Mouse (Mus musculus): ENCODE results near the gene Olfr1255. TPM values are rescaled to one million over a fixed set of nuclear protein-coding genes. Genes with fewer than 3 reads are reported as not detected.
A peak's percentile ranks its signal among the peaks of the same experiment; 100 is the strongest.

Olfr1255 gene
- polyA plus RNA-seq (2015; fragmentation: Nextera tagmentation; extraction: Ambion mirVana), result not detected in 2 replicates

GRCm38 (mm10) chr2:89811751-89812150 is at the start of gene Olfr1255:
Gene Olfr1255 (plus strand): TSS chr2:89812051.
- H3K4me2 ChIP-seq (replicated peaks; ENCODE audit: low read depth), result no peak within 1 kb of the TSS
- H3K36me3 ChIP-seq (ENCODE audit: control insufficient read depth, insufficient read depth, low read length), result no peaks in the 10 kb centered on the region
- WGBS, result 66% methylated on average over 3 of the region's 3 CpGs
- no peaks in the 10 kb centered on the region for H3K27me3 ChIP-seq (ENCODE audit: control insufficient read depth, insufficient read depth, low read length)
- no peak within 1 kb of the TSS for H3K4me3 ChIP-seq (ENCODE audit: low read depth, low read length)
- no peak within 1 kb of the TSS for H3K9ac ChIP-seq (ENCODE audit: low read length)
- H3K9me3 ChIP-seq (ENCODE audit: control insufficient read depth, low read length), result no peaks in the 10 kb centered on the region
- TF ChIP-seq EP300 (optimal IDR thresholded peaks at IDR 0.05), result no peak
- no peak for ATAC-seq (ENCODE audit: low FRiP score, low TSS enrichment)
- H3K27ac ChIP-seq (replicated peaks), result no peak within 1 kb of the TSS
- no peak for DNase-seq (ENCODE audit: low spot score)
- H3K4me1 ChIP-seq (replicated peaks; ENCODE audit: control insufficient read depth, insufficient read depth), result no peaks in the 10 kb centered on the region

GRCm38 (mm10) chr2:89793519-89793918 is 18.3 kb upstream of the Olfr1255 start, which contains the start of gene Olfr1254:
Gene Olfr1254 (minus strand): TSS chr2:89793619.
- TF ChIP-seq EP300 (optimal IDR thresholded peaks at IDR 0.05) (no peak), CTCF (IDR thresholded peaks at IDR 0.05; ENCODE audit: low read depth) (no peak)
- Histone ChIP-seq H3K4me3 (ENCODE audit: low read depth, low read length) (no peak within 1 kb of the TSS), H3K27me3 (ENCODE audit: control insufficient read depth, insufficient read depth, low read length) (no peaks in the 10 kb centered on the region), H3K9ac (ENCODE audit: low read length) (no peak within 1 kb of the TSS), H3K4me2 (replicated peaks; ENCODE audit: low read depth) (no peak within 1 kb of the TSS), H3K36me3 (ENCODE audit: control insufficient read depth, insufficient read depth, low read length) (no peaks in the 10 kb centered on the region), H3K9me3 (ENCODE audit: control insufficient read depth, low read length) (no peaks in the 10 kb centered on the region), H3K27ac (replicated peaks) (no peak within 1 kb of the TSS), H3K4me1 (replicated peaks; ENCODE audit: control insufficient read depth, insufficient read depth) (no peaks in the 10 kb centered on the region)
- DNase-seq (ENCODE audit: low spot score) (no peak), ATAC-seq (ENCODE audit: low FRiP score, low TSS enrichment) (no peak)

DNA sequence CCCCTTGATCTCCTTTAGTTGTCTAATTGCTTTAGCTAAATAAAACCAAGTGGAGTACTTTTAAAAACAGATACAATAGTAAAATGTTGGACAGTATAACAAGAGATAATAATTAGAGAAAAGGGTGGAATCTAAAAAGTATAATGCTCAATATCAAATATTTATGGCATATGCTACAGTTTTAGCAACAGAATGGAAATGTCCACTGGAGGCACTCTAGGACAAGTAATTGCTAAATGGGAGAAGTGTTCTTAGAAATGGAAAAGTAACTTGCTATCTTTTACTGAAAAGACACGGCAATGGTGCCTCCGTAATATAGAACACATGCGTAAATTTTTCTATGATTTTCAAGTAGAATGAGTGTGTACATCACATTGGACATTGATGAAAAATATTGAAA is 12.3 kb upstream of the Olfr1255 start:
- H3K36me3 ChIP-seq (ENCODE audit: control insufficient read depth, insufficient read depth, low read length), result no peaks in the 10 kb centered on the region
- ATAC-seq (ENCODE audit: low FRiP score, low TSS enrichment) (no peak), DNase-seq (ENCODE audit: low spot score) (no peak)
- WGBS, result 87% methylated on average over 3 of the region's 3 CpGs
- TF ChIP-seq CTCF (IDR thresholded peaks at IDR 0.05; ENCODE audit: low read depth), result peak; percentile 30; the same call in 1 of the 2 replicates
- no peak for TF ChIP-seq EP300 (optimal IDR thresholded peaks at IDR 0.05)
- H3K9ac ChIP-seq (ENCODE audit: low read length), result no peak overlapping the region
- H3K4me2 ChIP-seq (replicated peaks; ENCODE audit: low read depth), result no peak overlapping the region
- H3K4me3 ChIP-seq (ENCODE audit: low read depth, low read length), result no peak overlapping the region
- H3K9me3 ChIP-seq (ENCODE audit: control insufficient read depth, low read length), result no peaks in the 10 kb centered on the region
- H3K4me1 ChIP-seq (replicated peaks; ENCODE audit: control insufficient read depth, insufficient read depth), result no peaks in the 10 kb centered on the region
- no peaks in the 10 kb centered on the region for H3K27me3 ChIP-seq (ENCODE audit: control insufficient read depth, insufficient read depth, low read length)
- H3K27ac ChIP-seq (replicated peaks), result no peak overlapping the region

DNA sequence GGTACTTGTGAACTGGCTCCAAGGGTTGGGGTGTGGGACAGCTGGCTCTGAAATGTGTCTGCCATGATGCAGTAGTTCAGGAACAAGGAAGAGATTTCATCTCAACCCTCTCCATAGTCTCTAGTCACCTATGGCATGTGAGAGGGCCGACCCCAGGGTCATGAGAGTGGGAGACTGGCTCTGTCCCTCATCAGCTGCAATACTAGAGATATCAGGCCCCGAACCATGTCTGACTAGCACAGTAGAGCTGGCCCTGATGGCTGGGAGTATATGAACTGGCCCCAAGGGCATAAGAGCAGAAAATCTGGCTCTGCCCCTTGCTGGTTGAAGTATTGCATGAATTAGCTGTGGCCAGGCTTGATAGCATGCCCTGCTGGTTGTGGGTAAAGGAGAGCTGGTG is 1.1 kb upstream of the Olfr1255 start:
- H3K9ac ChIP-seq (ENCODE audit: low read length), result no peak overlapping the region
- ATAC-seq (ENCODE audit: low FRiP score, low TSS enrichment) (no peak), DNase-seq (ENCODE audit: low spot score) (no peak)
- no peak overlapping the region for H3K27ac ChIP-seq (replicated peaks)
- H3K27me3 ChIP-seq (ENCODE audit: control insufficient read depth, insufficient read depth, low read length), result no peaks in the 10 kb centered on the region
- TF ChIP-seq EP300 (optimal IDR thresholded peaks at IDR 0.05) (no peak), CTCF (IDR thresholded peaks at IDR 0.05; ENCODE audit: low read depth) (no peak)
- H3K9me3 ChIP-seq (ENCODE audit: control insufficient read depth, low read length), result no peaks in the 10 kb centered on the region
- WGBS, result 60% methylated on average over 2 of the region's 2 CpGs
- no peaks in the 10 kb centered on the region for H3K4me1 ChIP-seq (replicated peaks; ENCODE audit: control insufficient read depth, insufficient read depth)
- H3K36me3 ChIP-seq (ENCODE audit: control insufficient read depth, insufficient read depth, low read length), result no peaks in the 10 kb centered on the region
- H3K4me3 ChIP-seq (ENCODE audit: low read depth, low read length), result no peak overlapping the region
- H3K4me2 ChIP-seq (replicated peaks; ENCODE audit: low read depth), result no peak overlapping the region

DNA sequence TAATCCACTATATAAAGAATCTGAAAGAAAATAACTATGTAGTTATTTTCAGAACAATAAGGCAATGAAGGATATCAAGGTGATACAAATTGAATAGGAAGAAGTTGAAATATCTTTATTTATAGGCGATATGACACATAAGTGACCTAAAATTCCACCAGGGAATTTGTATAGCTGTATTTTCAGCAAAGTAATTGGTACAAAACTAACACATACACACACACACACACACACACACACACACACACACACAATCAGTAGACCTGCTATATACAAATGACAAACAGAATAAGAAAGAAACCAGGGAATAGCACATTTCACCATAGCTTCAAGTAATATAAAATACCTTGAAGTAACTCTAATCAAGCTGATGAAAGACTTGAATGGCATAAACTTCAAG is 8.4 kb downstream of the Olfr1255 start:
- Histone ChIP-seq H3K27me3 (ENCODE audit: control insufficient read depth, insufficient read depth, low read length) (no peaks in the 10 kb centered on the region), H3K4me2 (replicated peaks; ENCODE audit: low read depth) (no peak overlapping the region), H3K4me3 (ENCODE audit: low read depth, low read length) (no peak overlapping the region), H3K4me1 (replicated peaks; ENCODE audit: control insufficient read depth, insufficient read depth) (no peaks in the 10 kb centered on the region), H3K9me3 (ENCODE audit: control insufficient read depth, low read length) (no peaks in the 10 kb centered on the region), H3K36me3 (ENCODE audit: control insufficient read depth, insufficient read depth, low read length) (no peaks in the 10 kb centered on the region), H3K9ac (ENCODE audit: low read length) (no peak overlapping the region), H3K27ac (replicated peaks) (no peak overlapping the region)
- no peak for DNase-seq (ENCODE audit: low spot score)
- TF ChIP-seq EP300 (optimal IDR thresholded peaks at IDR 0.05), result no peak
- TF ChIP-seq CTCF (IDR thresholded peaks at IDR 0.05; ENCODE audit: low read depth), result no peak
- no peak for ATAC-seq (ENCODE audit: low FRiP score, low TSS enrichment)
- WGBS, result 83% methylated on average over 1 of the region's 1 CpGs

DNA sequence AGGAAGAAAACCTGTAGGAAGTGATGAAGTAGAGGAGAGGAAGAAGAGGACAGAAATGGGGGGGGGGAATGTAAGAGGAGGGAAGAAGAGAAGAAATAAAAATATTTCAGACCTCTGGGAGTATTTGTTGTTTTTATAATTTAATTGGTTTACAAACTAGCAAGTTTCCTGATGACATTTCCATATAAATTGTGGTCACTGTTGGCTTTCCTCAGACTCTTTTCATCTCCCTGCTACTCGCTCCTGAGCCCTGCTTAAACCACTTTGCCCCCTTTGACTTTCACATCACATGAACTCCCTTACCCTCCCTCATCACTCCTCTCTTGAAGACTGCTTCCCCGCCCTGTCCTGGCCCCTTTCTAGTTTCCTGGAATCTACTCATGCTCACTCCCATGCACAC is 29.6 kb downstream of the Olfr1255 start, which contains the start of gene Olfr1256:
TSS of gene Olfr1256 (minus strand) at position 101 of the 400 bp plus-strand sequence.
- Histone ChIP-seq H3K27me3 (ENCODE audit: control insufficient read depth, insufficient read depth, low read length) (no peaks in the 10 kb centered on the region), H3K9ac (ENCODE audit: low read length) (no peak within 1 kb of the TSS), H3K4me2 (replicated peaks; ENCODE audit: low read depth) (no peak within 1 kb of the TSS), H3K36me3 (ENCODE audit: control insufficient read depth, insufficient read depth, low read length) (no peaks in the 10 kb centered on the region), H3K27ac (replicated peaks) (no peak within 1 kb of the TSS), H3K9me3 (ENCODE audit: control insufficient read depth, low read length) (no peaks in the 10 kb centered on the region), H3K4me3 (ENCODE audit: low read depth, low read length) (no peak within 1 kb of the TSS), H3K4me1 (replicated peaks; ENCODE audit: control insufficient read depth, insufficient read depth) (no peaks in the 10 kb centered on the region)
- TF ChIP-seq CTCF (IDR thresholded peaks at IDR 0.05; ENCODE audit: low read depth), result no peak
- no peak for TF ChIP-seq EP300 (optimal IDR thresholded peaks at IDR 0.05)
- no peak for DNase-seq (ENCODE audit: low spot score)
- ATAC-seq (ENCODE audit: low FRiP score, low TSS enrichment), result no peak
- WGBS, result 54% methylated on average over 2 of the region's 2 CpGs
